Mouse (Mus musculus) naive thymus-derived CD4-positive, alpha-beta T cell, adult 2 months (primary cell): ENCODE measurements around the gene Nwd2.

Experiments used
- DNase-seq: peaks from one replicate; pipeline ENCODE4 v3.0.0-alpha.2; 2011; ENCODE audit warnings: low read depth

The Nwd2 gene

DNA sequence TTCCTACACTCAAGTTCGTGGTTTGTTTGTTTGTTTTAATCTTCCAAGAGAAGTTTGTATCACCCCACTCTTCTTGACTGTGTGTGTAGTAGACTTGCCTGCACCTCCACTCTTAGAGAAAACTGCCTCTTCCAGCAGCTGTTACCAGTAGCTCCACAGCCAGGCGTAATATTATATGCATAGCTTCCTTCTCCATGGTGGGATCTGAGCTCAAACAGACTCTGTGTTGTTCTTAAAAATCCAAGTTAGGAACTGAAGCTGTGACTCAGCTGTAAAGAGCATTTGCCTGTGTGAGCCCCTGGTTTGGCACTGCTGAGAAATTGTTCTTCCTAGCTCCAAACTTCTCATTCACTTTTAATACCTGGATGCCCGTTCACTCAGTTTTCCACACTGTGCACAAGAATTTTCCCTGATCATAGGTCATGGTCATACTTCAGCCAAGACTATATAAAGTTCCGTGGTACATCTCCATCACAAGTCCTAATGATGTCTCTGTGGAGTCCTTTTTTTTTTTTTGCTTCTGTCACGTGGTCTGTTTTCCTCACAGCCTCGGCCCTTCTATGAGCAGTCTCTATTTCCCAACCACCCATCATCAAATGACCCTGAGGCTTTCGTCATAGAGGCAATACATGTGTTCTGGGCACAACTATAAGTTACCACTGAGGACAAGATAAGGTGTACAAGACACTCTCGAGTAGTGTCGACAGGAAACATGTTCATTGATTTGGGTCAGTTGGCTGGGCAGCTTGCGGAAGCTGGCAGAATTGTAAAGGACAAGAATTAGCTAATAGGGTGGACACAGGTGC is 179.7 kb downstream of the Nwd2 start:
- DNase-seq, result no peak

DNA sequence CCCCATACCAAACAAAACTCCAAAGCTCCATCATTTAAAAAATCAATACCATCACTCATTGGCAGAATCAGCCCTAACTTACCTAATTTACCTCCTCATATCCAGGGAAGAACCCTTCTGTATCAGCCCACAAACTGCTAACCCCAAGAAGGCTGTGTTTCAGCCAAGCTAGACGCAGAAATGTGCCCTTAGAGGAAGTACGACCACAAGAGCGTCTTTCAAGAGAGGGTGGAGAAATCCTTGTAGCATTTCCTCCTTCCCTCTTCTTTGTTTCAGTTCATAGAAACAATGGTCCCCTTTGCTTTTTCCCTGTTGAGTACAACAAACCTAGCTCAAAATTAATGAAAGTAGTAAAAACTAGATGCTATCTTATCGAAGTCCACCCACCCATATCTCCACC is 182.2 kb downstream of the Nwd2 start:
- DNase-seq, result peak; percentile 20

DNA sequence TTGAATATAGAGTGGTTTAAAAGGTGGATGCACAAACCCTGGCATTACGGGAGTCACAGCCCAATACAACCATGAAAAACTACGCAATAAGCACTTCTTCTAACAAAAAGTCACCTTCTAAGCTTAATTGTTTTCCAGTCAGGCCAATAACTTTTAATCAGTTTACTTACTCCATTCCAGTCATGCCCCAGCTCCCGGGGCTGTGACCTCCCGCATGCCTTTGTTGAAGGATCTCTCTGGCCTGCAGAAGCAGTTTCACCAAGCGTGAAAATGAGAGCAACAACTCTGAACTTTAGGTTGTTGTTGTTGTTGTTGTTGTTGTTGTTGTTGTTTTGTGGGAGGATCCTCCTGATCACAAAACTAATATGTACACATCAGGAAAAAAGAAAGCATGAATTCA is 185.1 kb downstream of the Nwd2 start:
- no peak for DNase-seq

DNA sequence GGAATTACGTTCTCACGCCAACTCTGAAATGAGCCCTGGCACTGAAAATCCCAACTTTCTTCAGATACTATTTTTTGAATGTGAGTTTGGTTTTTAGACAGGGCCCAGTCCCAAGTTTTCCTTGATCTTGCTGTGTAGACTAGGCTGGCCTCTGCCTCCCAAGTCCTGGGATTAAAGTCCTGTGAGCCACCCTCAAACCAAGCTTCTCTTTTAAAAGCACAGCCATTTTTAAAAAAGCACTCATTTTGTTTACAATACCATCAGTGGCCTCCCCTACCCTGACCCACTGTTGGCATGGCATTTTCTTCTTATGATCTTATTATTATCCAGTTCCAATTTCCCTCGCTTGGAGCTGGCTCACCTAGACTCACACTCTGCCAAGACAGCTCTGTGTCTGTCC is 185.5 kb downstream of the Nwd2 start:
- no peak for DNase-seq

DNA sequence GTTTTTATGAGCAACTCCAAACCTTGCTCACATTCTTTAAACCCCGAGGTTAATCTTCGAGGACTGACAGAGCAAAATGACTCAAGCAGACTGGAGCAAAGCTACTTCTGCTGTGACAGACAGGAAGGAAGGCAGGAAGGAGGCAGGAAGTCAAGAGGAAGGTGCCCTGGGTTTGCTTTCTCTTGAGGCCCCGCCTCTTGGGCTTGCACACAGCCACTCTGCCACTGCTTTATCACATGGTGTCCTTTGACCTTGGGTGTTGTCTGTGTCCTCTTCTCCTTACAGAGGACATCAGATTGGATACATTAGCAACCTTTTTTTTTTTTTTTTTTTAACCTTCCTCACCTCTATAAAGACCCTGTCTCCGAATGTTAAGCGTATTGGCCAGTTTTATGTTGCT is 188.2 kb downstream of the Nwd2 start:
- peak; percentile 37 for DNase-seq

DNA sequence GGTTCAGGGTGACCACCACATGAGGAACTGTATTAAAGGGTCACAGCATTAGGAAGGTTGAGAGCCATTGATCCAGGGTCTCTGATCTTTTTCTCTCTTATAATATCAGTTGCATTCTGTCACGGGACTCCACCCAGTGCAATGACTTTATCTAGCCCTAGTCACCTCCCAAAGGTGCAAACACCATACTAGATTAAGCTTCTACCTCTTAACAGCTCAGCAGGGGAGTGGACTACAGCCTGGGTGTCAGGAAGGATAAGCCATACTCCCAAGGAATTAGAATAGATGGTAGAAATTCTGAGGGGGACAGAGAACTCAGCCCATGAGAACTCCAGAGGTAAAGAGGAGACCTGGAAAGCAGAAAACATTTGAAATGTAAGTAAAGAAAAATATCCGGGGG is 188.9 kb downstream of the Nwd2 start:
- DNase-seq, result no peak

DNA sequence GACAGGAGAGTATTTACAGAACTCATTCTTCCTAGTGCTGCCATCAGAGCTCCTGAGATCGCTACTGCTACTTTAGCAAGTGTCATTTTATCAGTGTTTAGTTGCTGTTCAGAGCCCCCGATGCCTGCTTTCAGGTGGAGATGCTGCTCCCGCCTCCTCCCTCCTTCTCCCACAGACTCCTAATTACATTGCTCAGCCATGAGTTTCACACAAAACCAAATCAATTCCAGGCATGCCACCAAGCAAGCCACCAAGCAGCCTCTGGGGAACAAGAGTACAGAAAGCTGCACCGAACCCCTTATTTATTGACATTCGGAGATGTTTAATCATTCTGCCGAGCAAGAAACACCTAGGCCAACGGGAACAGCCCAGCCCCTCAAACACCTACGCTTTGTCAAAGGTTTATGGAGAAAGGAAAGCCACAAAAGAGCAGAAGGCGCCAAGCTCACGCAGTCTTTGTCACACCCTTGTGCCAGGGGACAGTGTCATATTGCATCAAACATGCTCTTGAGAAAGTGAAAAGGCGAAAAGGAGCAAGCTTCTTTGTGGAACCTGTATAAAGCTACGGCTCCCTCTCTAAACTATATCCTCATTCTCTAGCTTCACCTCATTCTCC is 191.0 kb downstream of the Nwd2 start:
- DNase-seq, result no peak

DNA sequence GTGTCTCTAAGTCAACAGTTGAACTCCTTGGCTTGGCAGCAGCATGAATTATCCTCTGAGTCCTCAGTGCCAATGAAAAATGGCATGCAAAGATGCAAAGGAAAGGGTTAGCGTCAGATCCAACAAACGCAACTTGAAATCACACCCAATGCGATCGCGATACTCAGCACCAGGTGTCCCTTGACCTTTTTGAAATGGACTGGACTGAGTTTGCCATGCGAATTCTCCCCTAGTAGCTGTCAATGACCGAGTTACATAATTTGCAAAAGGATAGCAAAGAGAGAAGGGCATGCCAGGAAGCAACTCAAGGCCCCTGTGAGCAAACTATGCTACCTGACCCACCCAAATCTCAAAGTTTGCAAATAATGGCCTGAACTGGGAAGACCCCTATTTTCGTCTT is 198.2 kb downstream of the Nwd2 start:
- DNase-seq, result no peak

DNA sequence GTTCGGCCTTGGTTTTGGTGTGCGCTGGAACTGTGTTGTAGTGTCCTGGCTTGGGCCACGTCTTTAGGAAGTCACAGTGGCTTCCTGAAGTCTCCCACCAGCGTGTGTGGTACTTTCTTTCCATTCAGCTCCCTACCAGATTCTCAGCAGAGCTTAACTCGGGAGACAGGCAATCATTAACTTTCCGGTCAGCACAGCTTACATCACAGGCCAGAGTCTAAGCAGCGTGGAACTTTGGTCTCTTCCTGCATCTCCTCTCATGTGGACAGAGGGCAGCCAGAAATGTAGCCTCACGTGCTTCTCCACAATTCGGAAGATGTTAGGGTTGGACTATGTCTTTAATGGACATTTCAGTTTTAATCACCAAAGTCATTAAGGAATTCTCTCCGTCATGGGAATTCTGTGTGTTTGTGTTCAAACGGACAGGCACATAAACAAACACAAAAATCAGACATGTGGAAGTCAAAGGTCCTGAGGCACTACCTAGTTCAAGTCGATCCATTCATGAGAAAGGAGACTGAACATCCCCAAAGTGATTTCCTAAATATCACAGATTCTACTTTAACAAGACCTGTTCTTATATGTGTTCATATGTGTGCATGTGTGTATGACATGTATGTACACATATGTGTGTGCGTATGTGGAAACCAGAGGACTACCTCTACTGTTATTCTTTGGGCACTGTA is 198.8 kb downstream of the Nwd2 start:
- DNase-seq, result no peak

DNA sequence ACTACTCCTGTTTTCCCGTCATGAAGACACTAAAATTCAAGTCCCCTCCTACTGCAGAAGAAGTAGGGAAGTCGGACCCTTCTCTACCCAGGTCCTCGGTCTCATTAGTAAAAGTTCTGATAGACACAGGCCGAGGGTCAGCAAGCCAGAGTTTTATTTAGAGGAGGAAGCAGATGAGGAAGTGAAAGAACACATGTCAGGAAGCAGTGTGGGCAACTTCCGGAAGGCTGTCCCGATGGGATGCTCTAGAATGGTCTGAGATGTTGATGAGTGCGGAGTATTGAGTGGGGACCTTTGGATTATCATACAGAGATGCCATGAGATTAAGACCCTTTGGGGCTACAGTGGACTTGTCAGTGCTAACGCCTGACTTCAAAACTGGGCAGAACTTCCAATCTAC is 210.0 kb downstream of the Nwd2 start:
- no peak for DNase-seq
